Mouse (Mus musculus): ENCODE data around the gene Akap13. TPM values are rescaled to one million over a fixed set of nuclear protein-coding genes. Genes with fewer than 3 reads are reported as not detected.

Gene Akap13
- polyA plus RNA-seq, 1 experiment from 2014 or later = 46.1 TPM

GRCm38 (mm10) chr7:75427322-75427721 is 28.0 kb upstream of the Akap13 start:
- no peaks in the 10 kb centered on the region for H3K4me1 ChIP-seq
- WGBS = 70% methylated on average over 4 of the region's 4 CpGs
- no peak for ATAC-seq (ENCODE audit: insufficient number of reproducible peaks, low FRiP score, low TSS enrichment, low read depth)
- H3K9me3 ChIP-seq (replicated peaks) = no peaks in the 10 kb centered on the region
- no peaks in the 10 kb centered on the region for H3K36me3 ChIP-seq
- H3K9ac ChIP-seq = no peak overlapping the region
- H3K4me3 ChIP-seq (replicated peaks) = no peak overlapping the region
- no peak overlapping the region for H3K4me2 ChIP-seq (replicated peaks)
- H3K27me3 ChIP-seq = no peaks in the 10 kb centered on the region
- H3K27ac ChIP-seq (replicated peaks) = no peak overlapping the region

- no peak overlapping the region for H3K27ac ChIP-seq (replicated peaks)
- H3K9ac ChIP-seq = no peak overlapping the region
- ATAC-seq (ENCODE audit: insufficient number of reproducible peaks, low FRiP score, low TSS enrichment, low read depth) = no peak
Measured at GRCm38 (mm10) chr7:75428913-75429312, 26.4 kb upstream of the Akap13 start.

DNA sequence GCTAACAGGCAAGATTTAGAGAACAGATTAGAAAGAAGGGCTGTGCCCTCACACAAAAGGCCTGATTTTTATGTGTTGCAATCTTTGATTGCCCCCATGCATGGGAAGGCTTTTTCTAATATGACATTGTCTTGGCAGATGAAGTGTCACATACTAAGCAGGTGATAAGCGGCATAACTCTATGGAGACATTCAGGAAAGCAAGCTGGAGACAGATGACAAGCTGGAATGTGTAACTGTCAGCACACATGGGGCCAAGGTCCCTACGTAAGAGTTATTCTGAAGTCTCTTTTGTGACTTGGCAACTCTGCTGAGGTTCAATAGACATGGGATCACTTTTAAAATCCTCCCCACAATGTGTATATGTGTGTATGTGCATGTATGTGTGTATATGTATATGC is 24.8 kb upstream of the Akap13 start:
- Histone ChIP-seq H3K9me3 (replicated peaks) (no peaks in the 10 kb centered on the region), H3K36me3 (no peaks in the 10 kb centered on the region), H3K4me3 (replicated peaks) (no peak overlapping the region), H3K4me1 (no peaks in the 10 kb centered on the region), H3K27me3 (no peaks in the 10 kb centered on the region), H3K27ac (replicated peaks) (no peak overlapping the region), H3K4me2 (replicated peaks) (no peak overlapping the region), H3K9ac (no peak overlapping the region)
- ATAC-seq (ENCODE audit: insufficient number of reproducible peaks, low FRiP score, low TSS enrichment, low read depth) = no peak
- WGBS = 64% methylated on average over 2 of the region's 2 CpGs

More at GRCm38 (mm10) chr7:75428913-75429312, 26.4 kb upstream of the Akap13 start:
- H3K4me1 ChIP-seq = no peaks in the 10 kb centered on the region
- no peaks in the 10 kb centered on the region for H3K36me3 ChIP-seq
- 82% methylated on average over 4 of the region's 4 CpGs for WGBS
- H3K4me3 ChIP-seq (replicated peaks) = no peak overlapping the region
- H3K9me3 ChIP-seq (replicated peaks) = no peaks in the 10 kb centered on the region
- H3K27me3 ChIP-seq = no peaks in the 10 kb centered on the region
- no peak overlapping the region for H3K4me2 ChIP-seq (replicated peaks)

- no peak overlapping the region for H3K4me2 ChIP-seq (replicated peaks)
- no peak overlapping the region for H3K4me3 ChIP-seq (replicated peaks)
- no peak overlapping the region for H3K9ac ChIP-seq
- no peaks in the 10 kb centered on the region for H3K27me3 ChIP-seq
- 29% methylated on average over 7 of the region's 7 CpGs for WGBS
- no peak for ATAC-seq (ENCODE audit: insufficient number of reproducible peaks, low FRiP score, low TSS enrichment, low read depth)
- no peaks in the 10 kb centered on the region for H3K9me3 ChIP-seq (replicated peaks)
- no peak overlapping the region for H3K27ac ChIP-seq (replicated peaks)
- no peaks in the 10 kb centered on the region for H3K4me1 ChIP-seq
- no peaks in the 10 kb centered on the region for H3K36me3 ChIP-seq
Measured at GRCm38 (mm10) chr7:75431043-75431442, 24.3 kb upstream of the Akap13 start.

DNA sequence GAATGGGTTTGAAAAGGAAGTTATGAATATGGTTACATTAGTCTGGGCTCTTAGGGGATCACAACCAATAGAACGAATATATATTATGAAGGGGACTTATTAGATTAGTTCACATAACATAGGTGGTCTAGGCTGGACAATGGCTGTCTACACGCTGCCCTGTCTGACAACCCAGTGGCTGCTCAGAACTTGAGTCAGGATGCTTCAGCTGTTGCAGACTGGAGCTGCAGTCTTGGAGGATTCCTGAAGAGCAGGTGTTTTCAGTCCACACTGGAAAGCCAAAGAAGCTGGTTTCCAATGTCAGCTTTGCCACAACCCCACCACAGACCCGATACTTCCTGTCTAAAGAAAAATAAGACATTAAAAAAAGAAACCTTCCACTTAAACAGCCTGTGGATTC is 23.3 kb upstream of the Akap13 start:
- ATAC-seq (ENCODE audit: insufficient number of reproducible peaks, low FRiP score, low TSS enrichment, low read depth) = no peak
- H3K9ac ChIP-seq = no peak overlapping the region
- H3K4me1 ChIP-seq = no peaks in the 10 kb centered on the region
- no peak overlapping the region for H3K4me2 ChIP-seq (replicated peaks)
- H3K4me3 ChIP-seq (replicated peaks) = no peak overlapping the region
- no peak overlapping the region for H3K27ac ChIP-seq (replicated peaks)
- H3K27me3 ChIP-seq = no peaks in the 10 kb centered on the region
- H3K36me3 ChIP-seq = no peaks in the 10 kb centered on the region
- WGBS = 59% methylated on average over 3 of the region's 3 CpGs
- no peaks in the 10 kb centered on the region for H3K9me3 ChIP-seq (replicated peaks)

DNA sequence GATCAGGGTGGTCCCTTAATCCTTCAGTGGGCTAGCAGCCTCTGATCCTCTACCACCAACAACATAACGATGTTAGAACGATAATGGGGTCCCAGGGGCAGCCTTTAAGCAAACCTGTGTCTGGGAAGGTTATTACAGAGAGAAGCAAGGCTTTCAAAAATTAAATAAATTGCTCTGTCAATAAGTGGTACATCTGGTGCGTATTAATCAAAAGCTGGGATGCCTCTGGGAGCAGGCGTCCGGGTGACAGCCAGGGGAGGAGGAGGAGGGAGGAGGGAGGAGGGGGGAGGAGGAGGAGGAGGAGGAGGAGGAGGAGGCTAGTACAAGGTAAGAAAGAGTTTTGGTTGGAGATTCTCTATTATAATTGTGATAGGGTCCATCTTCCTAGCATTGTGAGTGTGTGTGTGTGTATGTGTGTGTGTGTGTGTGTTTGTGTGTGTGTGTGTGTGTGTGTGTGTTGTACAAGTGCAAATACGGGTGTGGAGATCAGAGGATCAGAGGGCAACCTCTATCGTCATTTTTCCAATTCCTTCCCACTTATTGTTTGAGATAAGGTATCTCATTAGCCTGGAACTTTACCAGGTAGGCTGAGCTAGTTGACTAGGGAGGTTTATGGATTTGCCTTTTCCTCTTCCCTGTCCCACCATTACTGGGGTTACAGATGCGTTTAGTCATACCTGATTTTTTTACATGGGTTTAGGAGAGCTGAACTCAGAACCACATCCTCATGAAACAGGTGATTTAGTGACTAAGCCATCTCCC is 18.7 kb upstream of the Akap13 start:
- no peaks in the 10 kb centered on the region for H3K4me1 ChIP-seq
- H3K36me3 ChIP-seq = no peaks in the 10 kb centered on the region
- H3K4me3 ChIP-seq (replicated peaks) = no peak overlapping the region
- peak; percentile 57; the same call in 1 of the 2 replicates for ATAC-seq (ENCODE audit: insufficient number of reproducible peaks, low FRiP score, low TSS enrichment, low read depth)
- 42% methylated on average over 6 of the region's 8 CpGs for WGBS
- no peak overlapping the region for H3K4me2 ChIP-seq (replicated peaks)
- H3K27ac ChIP-seq (replicated peaks) = no peak overlapping the region
- H3K9me3 ChIP-seq (replicated peaks) = no peaks in the 10 kb centered on the region
- H3K27me3 ChIP-seq = no peaks in the 10 kb centered on the region
- no peak overlapping the region for H3K9ac ChIP-seq

DNA sequence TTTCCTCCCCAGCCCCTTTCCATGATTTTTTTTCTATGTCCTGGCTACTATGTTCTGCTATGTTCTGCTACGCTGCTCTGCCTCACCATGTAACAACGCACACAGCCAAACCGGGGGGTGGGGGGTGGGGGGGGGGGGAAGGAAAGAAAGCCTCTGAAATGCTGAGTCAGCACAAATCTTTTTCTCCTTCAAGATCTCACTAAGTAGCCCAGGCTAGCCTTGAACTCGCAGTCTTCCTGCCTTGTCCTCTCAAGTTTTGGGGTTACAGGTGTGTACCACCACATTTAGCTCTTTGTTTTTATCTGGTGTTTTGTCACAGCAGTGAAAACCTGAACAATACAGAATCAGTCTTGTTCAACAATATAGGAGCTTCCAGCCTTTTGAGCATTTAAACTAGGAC is 15.8 kb upstream of the Akap13 start:
- H3K27ac ChIP-seq (replicated peaks) = no peak overlapping the region
- no peaks in the 10 kb centered on the region for H3K9me3 ChIP-seq (replicated peaks)
- no peak overlapping the region for H3K4me3 ChIP-seq (replicated peaks)
- ATAC-seq (ENCODE audit: insufficient number of reproducible peaks, low FRiP score, low TSS enrichment, low read depth) = no peak
- H3K27me3 ChIP-seq = no peaks in the 10 kb centered on the region
- no peak overlapping the region for H3K9ac ChIP-seq
- H3K4me2 ChIP-seq (replicated peaks) = no peak overlapping the region
- H3K36me3 ChIP-seq = no peaks in the 10 kb centered on the region
- 88% methylated on average over 4 of the region's 4 CpGs for whole genome bisulfite sequencing
- H3K4me1 ChIP-seq = no peaks in the 10 kb centered on the region

DNA sequence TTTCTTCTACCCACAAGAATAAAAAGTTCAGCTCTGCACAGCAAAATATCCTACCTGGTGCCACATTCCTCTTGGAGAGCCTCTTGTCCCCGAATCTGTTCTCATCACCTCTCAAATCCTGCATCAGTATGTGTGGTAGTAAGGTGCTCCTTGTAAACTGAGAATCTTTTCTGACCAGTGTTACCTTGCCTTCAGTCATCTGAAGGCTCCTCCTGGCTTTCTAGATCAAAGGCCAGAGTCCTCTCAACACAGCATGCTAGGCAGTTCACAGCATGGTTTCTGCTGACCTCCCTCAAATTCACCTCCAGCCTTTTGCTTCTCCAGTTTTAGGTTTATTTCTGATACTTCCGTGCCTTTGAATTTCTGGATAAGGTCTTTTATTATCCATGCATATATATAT is 15.1 kb upstream of the Akap13 start:
- no peak overlapping the region for H3K27ac ChIP-seq (replicated peaks)
- ATAC-seq (ENCODE audit: insufficient number of reproducible peaks, low FRiP score, low TSS enrichment, low read depth) = no peak
- no peak overlapping the region for H3K9ac ChIP-seq
- H3K4me2 ChIP-seq (replicated peaks) = no peak overlapping the region
- no peaks in the 10 kb centered on the region for H3K9me3 ChIP-seq (replicated peaks)
- H3K36me3 ChIP-seq = no peaks in the 10 kb centered on the region
- no peaks in the 10 kb centered on the region for H3K4me1 ChIP-seq
- 73% methylated on average over 2 of the region's 2 CpGs for WGBS
- H3K4me3 ChIP-seq (replicated peaks) = no peak overlapping the region
- H3K27me3 ChIP-seq = no peaks in the 10 kb centered on the region

DNA sequence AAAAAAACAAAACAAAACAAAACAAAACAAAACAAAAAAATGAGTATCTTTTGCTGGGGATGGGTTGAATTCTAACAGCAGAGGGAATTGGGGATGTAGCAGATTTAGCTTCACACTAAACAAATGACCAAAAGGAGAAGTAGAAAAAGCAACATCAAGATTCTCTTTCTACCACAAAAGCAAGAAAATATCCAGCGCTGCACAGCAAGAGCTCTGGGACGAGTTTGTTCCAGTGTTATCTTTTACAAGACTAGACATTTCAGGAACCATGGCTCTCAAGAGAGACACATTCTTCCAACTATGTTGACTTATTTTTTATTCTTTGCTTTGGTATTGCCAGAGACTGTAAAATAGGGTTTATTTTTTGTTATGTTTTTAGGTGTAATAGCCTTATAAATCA is 13.4 kb upstream of the Akap13 start:
- no peaks in the 10 kb centered on the region for H3K4me1 ChIP-seq
- H3K9ac ChIP-seq = no peak overlapping the region
- no peak for ATAC-seq (ENCODE audit: insufficient number of reproducible peaks, low FRiP score, low TSS enrichment, low read depth)
- no peaks in the 10 kb centered on the region for H3K9me3 ChIP-seq (replicated peaks)
- H3K36me3 ChIP-seq = no peaks in the 10 kb centered on the region
- 67% methylated on average over 2 of the region's 2 CpGs for WGBS
- no peaks in the 10 kb centered on the region for H3K27me3 ChIP-seq
- no peak overlapping the region for H3K4me2 ChIP-seq (replicated peaks)
- H3K4me3 ChIP-seq (replicated peaks) = no peak overlapping the region
- H3K27ac ChIP-seq (replicated peaks) = no peak overlapping the region

DNA sequence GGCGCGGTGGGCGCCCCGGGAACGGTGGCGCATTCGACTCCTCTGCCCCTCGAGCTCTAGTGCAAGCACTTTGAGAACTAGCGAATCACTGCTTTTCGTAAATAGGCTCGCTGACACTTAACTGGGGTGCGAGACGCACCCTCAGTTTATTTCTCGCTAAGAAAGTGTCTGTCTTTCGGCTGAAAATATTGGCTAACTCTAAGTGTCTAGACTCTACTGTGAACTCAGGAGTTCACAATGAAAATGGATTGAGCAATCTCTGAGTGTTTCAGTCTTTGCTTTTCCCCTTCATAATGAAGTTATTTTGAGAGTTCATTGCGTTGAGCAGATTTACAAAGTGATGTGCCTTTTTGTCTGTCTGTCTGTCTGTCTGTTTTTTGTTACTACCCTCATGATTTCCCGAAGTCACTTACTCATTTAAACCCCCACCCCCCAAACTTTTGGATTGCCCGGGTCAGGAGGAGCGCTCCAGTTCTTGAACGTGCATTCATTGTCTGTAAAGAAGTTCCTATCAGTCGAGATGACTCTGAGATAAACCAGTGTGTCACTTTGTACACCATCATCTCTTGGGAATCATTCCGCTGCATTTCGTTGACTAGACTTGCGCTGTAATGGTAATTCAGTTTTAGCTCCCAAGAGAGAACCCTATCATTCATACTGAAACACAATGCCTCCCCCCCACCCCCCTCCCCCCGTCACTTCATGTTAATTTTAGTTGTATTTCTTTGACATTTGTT is 986 bp downstream of the Akap13 start:
- 2% methylated on average over 25 of the region's 25 CpGs for WGBS
- peak overlapping the region; percentile 99 for H3K27ac ChIP-seq (replicated peaks)
- no peak for ATAC-seq (ENCODE audit: insufficient number of reproducible peaks, low FRiP score, low TSS enrichment, low read depth)

GRCm38 (mm10) chr7:75460290-75460689 is 5.0 kb downstream of the Akap13 start:
- 66% methylated on average over 1 of the region's 1 CpGs for WGBS
- Histone ChIP-seq H3K4me3 (replicated peaks) (no peak overlapping the region), H3K4me1 (peaks cover 14% of the 10 kb centered on the region), H3K4me2 (replicated peaks) (no peak overlapping the region), H3K36me3 (no peaks in the 10 kb centered on the region), H3K27me3 (no peaks in the 10 kb centered on the region), H3K27ac (replicated peaks) (no peak overlapping the region), H3K9me3 (replicated peaks) (no peaks in the 10 kb centered on the region), H3K9ac (no peak overlapping the region)
- ATAC-seq (ENCODE audit: insufficient number of reproducible peaks, low FRiP score, low TSS enrichment, low read depth) = no peak

More for the DNA sequence above, 986 bp downstream of the Akap13 start:
- H3K9me3 ChIP-seq (replicated peaks) = no peaks in the 10 kb centered on the region
- peak overlapping the region; percentile 72 for H3K4me2 ChIP-seq (replicated peaks)
- H3K4me3 ChIP-seq (replicated peaks) = peak overlapping the region; percentile 92
- H3K4me1 ChIP-seq = peaks cover 9% of the 10 kb centered on the region
- H3K36me3 ChIP-seq = no peaks in the 10 kb centered on the region
- peak overlapping the region; percentile 98 for H3K9ac ChIP-seq
- H3K27me3 ChIP-seq = no peaks in the 10 kb centered on the region

Data from embryonic facial prominence, embryonic 15.5 days (tissue).